Mouse (Mus musculus): ENCODE data around the gene Fhad1. TPM values are rescaled to one million over a fixed set of nuclear protein-coding genes. Genes with fewer than 3 reads are reported as not detected.

Gene Fhad1
- polyA plus RNA-seq, 1 experiment from 2014 or later, result 3.9 TPM

Other genes with a start within 250 kb of the Fhad1 start
- 5.0 and 6.1 TPM in 2 replicates for gene Dnajc16, start 224.2 kb downstream of the Fhad1 start, polyA plus RNA-seq (2016; fragmentation: Nextera tagmentation; extraction: Ambion mirVana)
- gene Casp9, start 221.5 kb downstream of the Fhad1 start, polyA plus RNA-seq (2016; fragmentation: Nextera tagmentation; extraction: Ambion mirVana), result 21.1 and 21.6 TPM in 2 replicates
- gene Cela2a, start 188.9 kb downstream of the Fhad1 start, polyA plus RNA-seq (2016; fragmentation: Nextera tagmentation; extraction: Ambion mirVana), result not detected in 2 replicates
- not detected in 2 replicates for gene Ctrc, start 168.7 kb downstream of the Fhad1 start, polyA plus RNA-seq (2016; fragmentation: Nextera tagmentation; extraction: Ambion mirVana)
- 119 and 121 TPM in 2 replicates for gene Efhd2, start 140.2 kb downstream of the Fhad1 start, polyA plus RNA-seq (2016; fragmentation: Nextera tagmentation; extraction: Ambion mirVana)
- gene Tmem51, start 69.2 kb upstream of the Fhad1 start, polyA plus RNA-seq (2016; fragmentation: Nextera tagmentation; extraction: Ambion mirVana), result 28.3 and 29.6 TPM in 2 replicates
- 8.6 and 9.2 TPM in 2 replicates for gene Kazn, start 224.3 kb upstream of the Fhad1 start, polyA plus RNA-seq (2016; fragmentation: Nextera tagmentation; extraction: Ambion mirVana)

All from heart, embryonic 12.5 days (tissue).